8 mouse cellular contexts compared by ENCODE assay signal in the genomic region with DNA sequence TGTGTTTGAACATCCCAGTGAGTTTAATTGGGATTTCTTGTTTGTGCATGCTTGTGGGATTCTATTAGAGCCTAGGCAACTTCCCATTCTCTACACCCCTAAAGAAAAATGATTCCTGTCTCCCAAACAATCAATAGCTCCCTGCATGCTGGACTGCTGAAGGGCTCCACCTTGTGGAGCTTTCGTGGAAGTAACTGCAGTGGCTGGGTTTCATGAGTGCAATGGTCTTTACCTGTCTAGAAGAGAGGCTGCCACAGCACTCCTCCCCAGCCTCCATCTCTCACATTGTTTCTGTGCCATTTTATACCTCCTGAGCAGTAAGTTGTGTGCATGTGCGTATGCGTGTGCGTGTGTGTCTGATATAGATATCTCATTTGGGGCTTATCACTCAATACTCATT. TPM values are rescaled to one million over a fixed set of nuclear protein-coding genes. Genes with fewer than 3 reads are reported as not detected.
DNase-seq lines count a peak whose midpoint lies in the region.

No protein-coding gene starts in this region.

- DNase-seq in ovary, postnatal 14 days (ENCODE audit: low spot score) = peak; percentile 42
- no peak for DNase-seq in ovary, adult 18-20 months (ENCODE audit: low spot score)
- peak; percentile 73 for DNase-seq in adipocyte (ENCODE audit: low spot score)
- DNase-seq in cerebellum, postnatal 36 days = peak; percentile 61 to 65
- DNase-seq in heart, postnatal 14 days = peak; percentile 45 to 62
- peak; percentile 65 to 73 for DNase-seq in left cerebral cortex, postnatal 25 days (ENCODE audit: low spot score in 2 of 2)
- DNase-seq in natural killer cell, adult 2 months (ENCODE audit: low spot score in 2 of 2) = peak; percentile 14 to 36
- DNase-seq in thymus, postnatal 25 days = peak; percentile 52

- intact Hi-C loops in heart, postnatal 14 days (cut with DNase I) = loop anchor here (2.0 to 5.0 kb wide), 3 partner anchors 48 to 173 kb away; partner anchors contain the start of gene Dusp11
- intact Hi-C loops in left cerebral cortex, postnatal 25 days (cut with DNase I) = loop anchor here (5.0 kb wide), 1 partner anchor 178 kb away; the partner anchor contains the start of gene Nat8

RNA-seq across cellular contexts. Expression of gene Figla, which starts 6.0 kb away (rescaled TPM):
- not detected for total RNA-seq in heart, postnatal 14 days (2021)
- total RNA-seq in left cerebral cortex, postnatal 25 days (2021) = not detected

RNA-seq across cellular contexts. Expression of gene Add2, which starts 18.5 kb away (rescaled TPM):
- total RNA-seq in heart, postnatal 14 days (2021) = 1 to 10 TPM in 1 of 2 experiments, under 1 TPM in 1; 0.68 to 1.0 TPM
- 100 to 1,000 TPM; 232 to 242 TPM for total RNA-seq in left cerebral cortex, postnatal 25 days (2021)

RNA-seq across cellular contexts. Expression of gene Dusp11, which starts 48.5 kb away (rescaled TPM):
- 10 to 100 TPM; 63.3 to 64.3 TPM for total RNA-seq in heart, postnatal 14 days (2021)
- 10 to 100 TPM; 69.9 to 89.7 TPM for total RNA-seq in left cerebral cortex, postnatal 25 days (2021)

Comparison
In these comparisons a context has a peak if more than half of its experiments do, and no peak if none do; other contexts are left out.
1. RNA of gene Add2, which starts 18.5 kb away (total RNA-seq): 232 to 242 TPM in left cerebral cortex, postnatal 25 days; 0.68 to 1.0 TPM in heart, postnatal 14 days; every median in the first group is over 100 times any median in the second.